Mouse (Mus musculus): Measurements from ENCODE around the gene Gm11096.
A peak's percentile ranks its signal among the peaks of the same experiment; 100 is the strongest.

Gene Gm11096

GRCm38 (mm10) chr17:81480351-81481161, 39.0 kb downstream of the Gm11096 start:
- ATAC-seq (ENCODE audit: insufficient number of reproducible peaks, low FRiP score, low TSS enrichment): no peak

GRCm38 (mm10) chr17:81481843-81482490, 40.4 kb downstream of the Gm11096 start:
- ATAC-seq (ENCODE audit: insufficient number of reproducible peaks, low FRiP score, low TSS enrichment): peak; percentile 86

- no peak for ATAC-seq (ENCODE audit: insufficient number of reproducible peaks, low FRiP score, low TSS enrichment)
Measured at GRCm38 (mm10) chr17:81486388-81486787, 44.8 kb downstream of the Gm11096 start.
